Mouse (Mus musculus) urinary bladder, postnatal 0 days (tissue): ENCODE data around the gene Tomt. TPM values are rescaled to one million over a fixed set of nuclear protein-coding genes. Genes with fewer than 3 reads are reported as not detected.

ENCODE experiments used
- microRNA-seq: library from miRNA; unstranded; fragments of <30 nt; microRNA quantifications from one replicate; pipeline ENCODE4, GENCODE M21; 2016
- polyA plus RNA-seq: library from polyadenylated mRNA; unstranded; fragments of >200 nt; fragmentation: Nextera tagmentation; extraction: Ambion mirVana; gene quantifications from 2 replicates; pipeline ENCODE4 v1.2.1, GENCODE M21; 2015

The Tomt gene
- 0.06 and 0.19 TPM in 2 replicates for polyA plus RNA-seq

GRCm38 (mm10) chr7:101906287-101906681, at the start of gene Tomt:
TSS of gene Tomt (minus strand) at chr7:101906359.

GRCm38 (mm10) chr7:101933751-101934240, 27.6 kb upstream of the Tomt start, which contains the start of the genes Lrrc51 and Numa1:
TSS of gene Lrrc51 (minus strand) at chr7:101933895.
TSS of gene Numa1 (plus strand) at chr7:101934111.

GRCm38 (mm10) chr7:101905561-101906286, 435 bp downstream of the Tomt start, which contains the start of gene Lamtor1:
TSS of gene Lamtor1 (plus strand) at chr7:101905904.

GRCm38 (mm10) chr7:101870629-101871028, 35.5 kb downstream of the Tomt start, which contains the start of gene Folr1:
TSS of gene Folr1 (minus strand) at chr7:101870788.

GRCm38 (mm10) chr7:101863415-101863814, 42.7 kb downstream of the Tomt start, which contains the start of gene Anapc15:
TSS of gene Anapc15 (plus strand) at chr7:101863715.

GRCm38 (mm10) chr7:101857094-101857493, 49.1 kb downstream of the Tomt start, which contains the start of gene Folr2:
TSS of gene Folr2 (minus strand) at chr7:101857194.

Small RNAs within 50 kb of the gene (microRNA-seq; reads per million reads assigned to microRNA genes)
- gene Gm22655, result not detected

Other genes starting within 250 kb of the Tomt start
- gene Clpb, start 242.7 kb downstream of the Tomt start, polyA plus RNA-seq, result 28.2 and 34.4 TPM in 2 replicates
- gene Phox2a, start 88.0 kb downstream of the Tomt start, polyA plus RNA-seq, result 0.31 and 0.40 TPM in 2 replicates
- gene Inppl1, start 68.1 kb downstream of the Tomt start, polyA plus RNA-seq, result 18.1 and 21.6 TPM in 2 replicates
- 8.9 and 41.0 TPM in 2 replicates for gene Folr2, start 49.2 kb downstream of the Tomt start, polyA plus RNA-seq
- 47.4 and 49.6 TPM in 2 replicates for gene Anapc15, start 42.6 kb downstream of the Tomt start, polyA plus RNA-seq
- 5.9 and 6.8 TPM in 2 replicates for gene Folr1, start 35.6 kb downstream of the Tomt start, polyA plus RNA-seq
- gene Lamtor1, start 455 bp downstream of the Tomt start, polyA plus RNA-seq, result 127 and 137 TPM in 2 replicates
- gene Lrrc51, start 27.5 kb upstream of the Tomt start, polyA plus RNA-seq, result 7.6 and 8.7 TPM in 2 replicates
- gene Numa1, start 27.8 kb upstream of the Tomt start, polyA plus RNA-seq, result 24.5 and 25.5 TPM in 2 replicates
- 1.2 and 1.7 TPM in 2 replicates for gene Il18bp, start 112.3 kb upstream of the Tomt start, polyA plus RNA-seq
- gene Rnf121, start 159.1 kb upstream of the Tomt start, polyA plus RNA-seq, result 17.5 and 17.7 TPM in 2 replicates
- gene Xndc1, start 159.2 kb upstream of the Tomt start, polyA plus RNA-seq, result 7.7 and 8.1 TPM in 2 replicates
- gene Xntrpc, start 159.4 kb upstream of the Tomt start, polyA plus RNA-seq, result 0.12 and 0.18 TPM in 2 replicates
- gene Trpc2, start 176.8 kb upstream of the Tomt start, polyA plus RNA-seq, result 0.08 TPM in 1 of 2 replicates, not detected in the other
- 0.12 TPM in 1 of 2 replicates, not detected in the other for gene Art1, start 195.4 kb upstream of the Tomt start, polyA plus RNA-seq
- gene Art5, start 203.1 kb upstream of the Tomt start, polyA plus RNA-seq, result 0.12 and 0.35 TPM in 2 replicates
- not detected in 2 replicates for gene Chrna10, start 210.5 kb upstream of the Tomt start, polyA plus RNA-seq